Mouse (Mus musculus) urinary bladder, postnatal 25 days (tissue): ENCODE data around the gene Itpripl2.

Experiments
- DNase-seq: peaks from one replicate; pipeline ENCODE4 v3.0.0; 2022; ENCODE audit warnings: low spot score

Gene Itpripl2

GRCm38 (mm10) chr7:118443895-118444485, 47.8 kb downstream of the Itpripl2 start:
- DNase-seq: no peak

GRCm38 (mm10) chr7:118443371-118443770, 48.4 kb downstream of the Itpripl2 start:
- DNase-seq: no peak

- no peak for DNase-seq
Observed at GRCm38 (mm10) chr7:118441535-118441934, 50.2 kb downstream of the Itpripl2 start.

- peak; percentile 41 for DNase-seq
Observed at GRCm38 (mm10) chr7:118437101-118437802, 54.5 kb downstream of the Itpripl2 start.
